Mouse (Mus musculus) CH12.LX (cell line): ENCODE results near the gene Sgsm3. TPM values are rescaled to one million over a fixed set of nuclear protein-coding genes. Genes with fewer than 3 reads are reported as not detected.

Source experiments
- DNase-seq: peaks from one replicate; pipeline ENCODE4 v3.0.0-alpha.2; 2013; ENCODE audit errors: extremely low read depth
- H3K27ac ChIP-seq: 2 replicates; pipeline ENCODE4 v1.5.1; 2012; ENCODE audit warnings: low read depth, mild to moderate bottlenecking, control low read depth, moderate library complexity; ENCODE audit not compliant: insufficient read depth
- H3K27me3 ChIP-seq: replicated peaks from 2 replicates; pipeline ENCODE3; 2012; ENCODE audit warnings: inconsistent platforms
- H3K36me3 ChIP-seq, 2 experiments: replicated peaks in 1 of 2; 2 replicates each; pipeline versions ENCODE3 to v1.6.1; 2012; ENCODE audit warnings: inconsistent platforms in 1 of 2, low read length in 1 of 2, mild to moderate bottlenecking in 1 of 2, mixed read lengths in 1 of 2, moderate library complexity in 1 of 2; ENCODE audit not compliant: control insufficient read depth in 1 of 2, insufficient read depth in 1 of 2
- H3K4me1 ChIP-seq, 2 experiments: 2 replicates each; pipeline ENCODE4 v1.6.1; 2012; ENCODE audit warnings: inconsistent platforms in 1 of 2, moderate library complexity in 1 of 2; ENCODE audit not compliant: insufficient read depth in 2 of 2, control insufficient read depth in 1 of 2
- H3K4me2 ChIP-seq: 2 replicates; pipeline ENCODE4 v1.6.1; 2012; ENCODE audit warnings: low read depth, mild to moderate bottlenecking, control low read depth; ENCODE audit not compliant: poor library complexity, insufficient read depth, severe bottlenecking
- H3K4me3 ChIP-seq, 3 experiments: fragments of 150-350 bp in 1 of 3; sonication (generic) in 1 of 3; replicated peaks in 1 of 3; 2 replicates each; pipeline versions ENCODE3 to v1.5.1; 2011 to 2012; ENCODE audit warnings: low read depth in 2 of 3, low read length in 2 of 3, mild to moderate bottlenecking in 2 of 3, moderate library complexity in 2 of 3, control low read depth in 1 of 3, improper control_type of control experiment in 1 of 3, inconsistent platforms in 1 of 3, mixed read lengths in 1 of 3; ENCODE audit not compliant: poor library complexity in 1 of 3
- H3K79me2 ChIP-seq: replicated peaks from 2 replicates; pipeline ENCODE4 v1.6.1; 2012; ENCODE audit warnings: mild to moderate bottlenecking, moderate library complexity; ENCODE audit not compliant: control insufficient read depth, poor library complexity, insufficient read depth, severe bottlenecking; ENCODE audit errors: extremely low read depth
- H3K9ac ChIP-seq: 2 replicates; pipeline ENCODE4 v1.6.1; 2012; ENCODE audit warnings: low read depth, mild to moderate bottlenecking, control low read depth, moderate library complexity; ENCODE audit not compliant: insufficient read depth
- H3K9me3 ChIP-seq: replicated peaks from 2 replicates; pipeline ENCODE3; 2012; ENCODE audit warnings: low read length, inconsistent platforms, mixed read lengths
- BHLHE40 ChIP-seq: IDR thresholded peaks from 2 replicates; pipeline ENCODE4 v1.6.1; 2011; ENCODE audit warnings: mild to moderate bottlenecking, low read depth, low read length, improper control_type of control experiment
- CTCF ChIP-seq, 2 experiments: IDR thresholded peaks in 1 of 2; conservative IDR thresholded peaks in 1 of 2; 2 replicates each; pipeline ENCODE4 v1.5.1; 2011 to 2012; ENCODE audit warnings: low read depth in 2 of 2, low read length in 2 of 2, improper control_type of control experiment in 1 of 2, inconsistent platforms in 1 of 2, mild to moderate bottlenecking in 1 of 2, moderate library complexity in 1 of 2
- E2F4 ChIP-seq: IDR thresholded peaks from 2 replicates; pipeline ENCODE4 v1.6.1; 2011; ENCODE audit warnings: low read depth, low read length, improper control_type of control experiment; ENCODE audit not compliant: insufficient replicate concordance
- ELF1 ChIP-seq: IDR thresholded peaks from 2 replicates; pipeline ENCODE4 v1.6.1; 2014; ENCODE audit warnings: low read depth, mild to moderate bottlenecking, inconsistent platforms, low read length, improper control_type of control experiment
- EP300 ChIP-seq: IDR thresholded peaks from 2 replicates; pipeline ENCODE4 v1.6.1; 2011; ENCODE audit warnings: low read length, improper control_type of control experiment
- ETS1 ChIP-seq: conservative IDR thresholded peaks from 2 replicates; pipeline ENCODE4 v1.6.1; 2012; ENCODE audit warnings: low read depth, mild to moderate bottlenecking, inconsistent platforms, low read length, improper control_type of control experiment, moderate library complexity
- HCFC1 ChIP-seq: IDR thresholded peaks from 2 replicates; pipeline ENCODE4 v1.6.1; 2012; ENCODE audit warnings: low read depth, mild to moderate bottlenecking, inconsistent platforms, low read length, improper control_type of control experiment
- IRF4 ChIP-seq: IDR thresholded peaks from 2 replicates; pipeline ENCODE4 v1.6.1; 2014; ENCODE audit warnings: low read depth, mild to moderate bottlenecking, inconsistent platforms, low read length, improper control_type of control experiment
- KAT2A ChIP-seq: IDR thresholded peaks from 2 replicates; pipeline ENCODE4 v1.6.1; 2012; ENCODE audit warnings: low read length, improper control_type of control experiment, inconsistent platforms; ENCODE audit not compliant: insufficient replicate concordance
- RCOR1 ChIP-seq: conservative IDR thresholded peaks from 2 replicates; pipeline ENCODE4 v1.6.1; 2012; ENCODE audit warnings: low read depth, mild to moderate bottlenecking, inconsistent platforms, low read length, improper control_type of control experiment
- SIN3A ChIP-seq: IDR thresholded peaks from 2 replicates; pipeline ENCODE4 v1.6.1; 2012; ENCODE audit warnings: low read length, improper control_type of control experiment, inconsistent platforms
- SMC3 ChIP-seq: IDR thresholded peaks from 2 replicates; pipeline ENCODE4 v1.6.1; 2011; ENCODE audit warnings: low read depth, low read length, improper control_type of control experiment
- TCF12 ChIP-seq: IDR thresholded peaks from 2 replicates; pipeline ENCODE4 v1.6.1; 2014; ENCODE audit warnings: low read depth, mild to moderate bottlenecking, inconsistent platforms, low read length, improper control_type of control experiment
- ZC3H11A ChIP-seq: IDR thresholded peaks from 2 replicates; pipeline ENCODE4 v1.6.1; 2012; ENCODE audit warnings: low read depth, mild to moderate bottlenecking, inconsistent platforms, low read length, improper control_type of control experiment
- ZKSCAN1 ChIP-seq: IDR thresholded peaks from 2 replicates; pipeline ENCODE4 v1.6.1; 2012; ENCODE audit warnings: low read depth, inconsistent platforms, low read length, improper control_type of control experiment, borderline replicate concordance
- ZMIZ1 ChIP-seq: IDR thresholded peaks from 2 replicates; pipeline ENCODE4 v1.6.1; 2012; ENCODE audit warnings: low read depth, mild to moderate bottlenecking, inconsistent platforms, low read length, improper control_type of control experiment
- dilution Hi-C: fragments of 300-500 bp; cut with MboI; formaldehyde crosslinking; loops from 2 replicates; pipeline ENCODE4 v1.14.3; 2020; ENCODE audit warnings: low sequenced_read_pairs; ENCODE audit not compliant: extremely low pct_unique_long_range_greater_than_20kb, extremely low pct_ligation_motif_present
- in situ Hi-C: fragments of 300-500 bp; cut with MboI; formaldehyde crosslinking; loops from 3 replicates; pipeline ENCODE4 v1.14.3; 2019; ENCODE audit warnings: low sequenced_read_pairs, low pct_ligation_motif_present, low pct_unique_long_range_greater_than_20kb, mixed read lengths
- polyA plus RNA-seq: library from polyadenylated mRNA; unstranded; fragments of >175 nt; gene quantifications from 2 replicates; pipeline ENCODE4 v1.2.1, GENCODE M21; 2012; ENCODE audit warnings: low read depth; ENCODE audit not compliant: insufficient read length
- total RNA-seq, 2 experiments: library from RNA; depleted of rRNA; stranded (reverse); fragments of 300-350 nt in 1 of 2; fragments of >200 nt in 1 of 2; gene quantifications; 2 replicates each; pipeline ENCODE4 v1.2.3; 2012 to 2014

Sgsm3 gene
- total and polyA plus RNA-seq, 3 experiments: 14.4 to 25.5 (median 15.0) TPM

DNA sequence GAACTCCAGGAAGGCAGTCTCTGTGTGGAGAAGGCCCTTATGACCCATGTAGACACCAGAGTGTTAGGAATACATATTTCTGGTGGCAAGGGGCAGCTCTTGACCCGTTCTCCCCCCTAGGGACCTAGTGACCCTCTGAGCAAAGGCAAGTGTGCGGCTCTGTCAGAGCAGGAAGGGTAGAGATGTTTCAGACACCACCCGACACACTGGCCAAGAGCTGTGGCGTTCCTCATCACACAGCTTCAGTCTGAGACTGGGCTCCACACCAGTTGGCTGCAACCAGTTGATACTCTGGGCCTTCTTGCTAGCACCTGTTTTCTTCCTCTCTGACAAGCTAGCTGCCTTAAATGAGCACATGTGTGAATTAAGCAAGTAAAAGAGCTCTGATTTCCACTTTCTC, 54.0 kb downstream of the Sgsm3 start:
- H3K4me3 ChIP-seq: no peak overlapping the region
- no peak for DNase-seq
- in situ Hi-C loops (no loop called here), dilution Hi-C loops (no loop called here)
- no peak overlapping the region for H3K27ac ChIP-seq
- peaks cover 34 to 97% of the 10 kb centered on the region in 2 experiments for H3K4me1 ChIP-seq
- H3K27me3 ChIP-seq: no peaks in the 10 kb centered on the region
- TF ChIP-seq ZC3H11A: no peak
- no peak for TF ChIP-seq ZKSCAN1
- TF ChIP-seq ELF1: no peak
- no peak for TF ChIP-seq IRF4
- TF ChIP-seq HCFC1: no peak
- TF ChIP-seq RCOR1: no peak
- no peak for TF ChIP-seq ZMIZ1
- no peak overlapping the region for H3K9ac ChIP-seq
- H3K4me2 ChIP-seq: no peak overlapping the region
- H3K9me3 ChIP-seq: no peaks in the 10 kb centered on the region
- H3K79me2 ChIP-seq: 0 out of 2 replicates have a peak, but pooled peaks cover 4% of the 10 kb centered on the region
- H3K36me3 ChIP-seq: peaks cover 12 to 48% of the 10 kb centered on the region in 2 experiments

GRCm38 (mm10) chr15:81032941-81033629, 55.5 kb downstream of the Sgsm3 start:
- 0 out of 2 replicates have a peak, but pooled peaks cover 4% of the 10 kb centered on the region for H3K79me2 ChIP-seq
- no peak overlapping the region for H3K4me2 ChIP-seq
- dilution Hi-C loops: no loop called here
- H3K9ac ChIP-seq: no peak overlapping the region
- DNase-seq: peak; percentile 82
- TF ChIP-seq SMC3 (no peak), SIN3A (0 out of 2 replicates have a peak, but pooled peaks have one; percentile 20), KAT2A (no peak), EP300 (peak; percentile 70), CTCF (conservative IDR thresholded peaks at IDR 0.05 in 1 of 2, IDR thresholded peaks at IDR 0.05 in 1 of 2; ENCODE audit: low read depth in 2 of 2, low read length in 2 of 2) (no peak), TCF12 (0 out of 2 replicates have a peak, but pooled peaks have one; percentile 47), IRF4 (0 out of 2 replicates have a peak, but pooled peaks have one; percentile 36), E2F4 (no peak), ETS1 (peak; percentile 74), BHLHE40 (0 out of 2 replicates have a peak, but pooled peaks have one; percentile 27)
- TF ChIP-seq, all 38 proteins: peak for 6
- H3K4me3 ChIP-seq: no peak overlapping the region
- peaks cover 14 to 57% of the 10 kb centered on the region in 2 experiments for H3K36me3 ChIP-seq
- no peaks in the 10 kb centered on the region for H3K27me3 ChIP-seq
- H3K9me3 ChIP-seq: no peaks in the 10 kb centered on the region
- in situ Hi-C loops: no loop called here
- H3K4me1 ChIP-seq: peaks cover 22 to 85% of the 10 kb centered on the region in 2 experiments
- H3K27ac ChIP-seq: peak overlapping the region; percentile 33; the same call in 1 of the 2 replicates
